Comparison of ENCODE assay signal across 8 mouse cellular contexts in genomic region chr4:109156073-109156472, GRCm38 (mm10). TPM values are rescaled to one million over a fixed set of nuclear protein-coding genes. Genes with fewer than 3 reads are reported as not detected.
A peak's percentile ranks its signal among the peaks of the same experiment; 100 is the strongest.
DNase-seq lines count a peak whose midpoint lies in the region; ATAC-seq and TF ChIP-seq lines count a peak whose summit lies in the region.

No protein-coding gene starts in this region.

- no peaks in the 10 kb centered on the region for H3K27me3 ChIP-seq in intestine, postnatal 0 days (replicated peaks; ENCODE audit: control insufficient read depth, insufficient read depth, low read length)
- no peaks in the 10 kb centered on the region for H3K27me3 ChIP-seq in intestine, embryonic 15.5 days (replicated peaks)
- no peaks in the 10 kb centered on the region for H3K27me3 ChIP-seq in embryonic facial prominence, embryonic 14.5 days (replicated peaks; ENCODE audit: control insufficient read depth, insufficient read depth, low read length)
- H3K27me3 ChIP-seq in midbrain, embryonic 15.5 days (replicated peaks): no peaks in the 10 kb centered on the region

- H3K9me3 ChIP-seq in intestine, postnatal 0 days (ENCODE audit: control insufficient read depth): no peaks in the 10 kb centered on the region
- H3K9me3 ChIP-seq in intestine, embryonic 15.5 days: no peaks in the 10 kb centered on the region
- no peaks in the 10 kb centered on the region for H3K9me3 ChIP-seq in embryonic facial prominence, embryonic 14.5 days (ENCODE audit: control insufficient read depth, low read length)
- H3K9me3 ChIP-seq in midbrain, embryonic 15.5 days: no peaks in the 10 kb centered on the region

- H3K27ac ChIP-seq in intestine, postnatal 0 days (ENCODE audit: low read depth, low read length): no peak overlapping the region
- no peak overlapping the region for H3K27ac ChIP-seq in intestine, embryonic 15.5 days
- H3K27ac ChIP-seq in embryonic facial prominence, embryonic 14.5 days (replicated peaks; ENCODE audit: low read depth, low read length): no peak overlapping the region; the same call in 1 of the 2 replicates
- H3K27ac ChIP-seq in midbrain, embryonic 15.5 days: peak overlapping the region; percentile 84

- no peak overlapping the region for H3K4me3 ChIP-seq in intestine, postnatal 0 days (ENCODE audit: low read depth, low read length)
- no peak overlapping the region for H3K4me3 ChIP-seq in intestine, embryonic 15.5 days (replicated peaks)
- no peak overlapping the region for H3K4me3 ChIP-seq in embryonic facial prominence, embryonic 14.5 days (ENCODE audit: low read depth, low read length)
- peak overlapping the region; percentile 33 for H3K4me3 ChIP-seq in midbrain, embryonic 15.5 days

- whole genome bisulfite sequencing in intestine, postnatal 0 days: 73% methylated on average over 6 of the region's 6 CpGs
- WGBS in intestine, embryonic 15.5 days: 68% methylated on average over 6 of the region's 6 CpGs
- WGBS in embryonic facial prominence, embryonic 14.5 days: 75% methylated on average over 6 of the region's 6 CpGs
- WGBS in midbrain, embryonic 15.5 days: 44% methylated on average over 6 of the region's 6 CpGs

- no peaks in the 10 kb centered on the region for H3K4me1 ChIP-seq in intestine, postnatal 0 days (replicated peaks; ENCODE audit: control insufficient read depth, insufficient read depth, low read length)
- peaks cover 5% of the 10 kb centered on the region; the same call in 1 of the 2 replicates for H3K4me1 ChIP-seq in intestine, embryonic 15.5 days (replicated peaks)
- H3K4me1 ChIP-seq in embryonic facial prominence, embryonic 14.5 days (ENCODE audit: control insufficient read depth, insufficient read depth, low read length): no peaks in the 10 kb centered on the region
- peaks cover 44% of the 10 kb centered on the region for H3K4me1 ChIP-seq in midbrain, embryonic 15.5 days

- no peak for TF ChIP-seq CTCF in intestine, postnatal 0 days (IDR thresholded peaks at IDR 0.05; ENCODE audit: low read depth)

- H3K4me2 ChIP-seq in intestine, postnatal 0 days (replicated peaks; ENCODE audit: low read depth): peak overlapping the region; percentile 47; the same call in 1 of the 2 replicates
- H3K4me2 ChIP-seq in intestine, embryonic 15.5 days (replicated peaks): no peak overlapping the region
- H3K4me2 ChIP-seq in embryonic facial prominence, embryonic 14.5 days (ENCODE audit: low read depth, low read length): peak overlapping the region; percentile 49
- H3K4me2 ChIP-seq in midbrain, embryonic 15.5 days: peak overlapping the region; percentile 55

- H3K9ac ChIP-seq in intestine, postnatal 0 days (ENCODE audit: low read depth, low read length): no peak overlapping the region
- H3K9ac ChIP-seq in intestine, embryonic 15.5 days: no peak overlapping the region
- H3K9ac ChIP-seq in embryonic facial prominence, embryonic 14.5 days (ENCODE audit: low read depth, low read length): no peak overlapping the region; the same call in 1 of the 2 replicates
- H3K9ac ChIP-seq in midbrain, embryonic 15.5 days: peak overlapping the region; percentile 49

- H3K36me3 ChIP-seq in intestine, postnatal 0 days (ENCODE audit: control insufficient read depth, insufficient read depth): no peaks in the 10 kb centered on the region
- no peaks in the 10 kb centered on the region for H3K36me3 ChIP-seq in intestine, embryonic 15.5 days
- peaks cover 5% of the 10 kb centered on the region; the same call in 1 of the 2 replicates for H3K36me3 ChIP-seq in embryonic facial prominence, embryonic 14.5 days (ENCODE audit: control insufficient read depth, insufficient read depth, low read length)
- no peaks in the 10 kb centered on the region for H3K36me3 ChIP-seq in midbrain, embryonic 15.5 days (replicated peaks)

- DNase-seq in cerebellum, adult 18-20 months: peak; percentile 41 to 54
- no peak for DNase-seq in cerebellum, adult 11-12 months
- no peak for DNase-seq in embryonic facial prominence, embryonic 14.5 days (ENCODE audit: low spot score)
- DNase-seq in right cerebral cortex, postnatal 4 days: no peak
- DNase-seq in left cerebral cortex, adult 9 months (ENCODE audit: low spot score in 2 of 2): no peak

- ATAC-seq in intestine, postnatal 0 days: no peak
- ATAC-seq in intestine, embryonic 15.5 days: no peak
- no peak for ATAC-seq in embryonic facial prominence, embryonic 14.5 days (ENCODE audit: low read depth)
- ATAC-seq in midbrain, embryonic 15.5 days (replicated peaks): peak; percentile 46; the same call in 1 of the 2 replicates

RNA-seq across cellular contexts. Expression of gene Osbpl9, which starts 46.0 kb away (rescaled TPM):
- polyA plus RNA-seq in intestine, postnatal 0 days (2015; fragmentation: Nextera tagmentation; extraction: Ambion mirVana): 32.5 and 34.4 TPM in 2 replicates
- polyA plus RNA-seq in intestine, embryonic 15.5 days (2015; fragmentation: Nextera tagmentation; extraction: Ambion mirVana): 48.7 and 56.1 TPM in 2 replicates
- 54.7 and 65.2 TPM in 2 replicates for polyA plus RNA-seq in embryonic facial prominence, embryonic 14.5 days (2014; fragmentation: Nextera tagmentation; extraction: Ambion mirVana)
- polyA plus RNA-seq in midbrain, embryonic 15.5 days (2015; fragmentation: Nextera tagmentation; extraction: Ambion mirVana): 74.0 and 75.0 TPM in 2 replicates

Comparison
In these comparisons a context has a peak if more than half of its experiments do, and no peak if none do; other contexts are left out.
1. DNase-seq: peak in cerebellum, adult 18-20 months (2 of 2); none in cerebellum, adult 11-12 months (single experiment), embryonic facial prominence, embryonic 14.5 days (single experiment), right cerebral cortex, postnatal 4 days (single experiment) and left cerebral cortex, adult 9 months (0 of 2).